Mouse (Mus musculus): ENCODE results near the gene Fam13a. TPM values are rescaled to one million over a fixed set of nuclear protein-coding genes. Genes with fewer than 3 reads are reported as not detected.

The Fam13a gene
- polyA plus RNA-seq, 1 experiment from 2014 or later = 8.0 TPM

DNA sequence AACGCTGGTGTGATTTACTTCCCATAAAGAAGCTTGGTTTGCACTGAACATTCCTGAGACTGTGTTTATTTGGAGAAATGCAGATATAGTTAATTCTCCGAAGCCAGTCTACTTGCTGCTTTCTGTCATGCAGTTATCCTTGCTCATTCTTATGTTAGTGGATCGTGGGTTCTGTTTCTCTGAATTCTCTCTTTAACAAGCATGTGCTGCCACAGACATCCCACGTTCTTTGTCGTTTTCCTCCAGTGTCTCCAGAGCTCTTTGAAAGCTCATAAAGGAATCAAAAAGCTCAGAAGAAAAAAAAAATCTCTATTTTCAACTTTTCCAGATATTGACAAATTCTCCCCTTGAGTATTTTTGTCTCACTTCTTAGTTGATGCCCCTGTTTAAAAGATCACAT is 110.4 kb downstream of the Fam13a start:
- 50% methylated on average over 5 of the region's 5 CpGs for WGBS
- DNase-seq (ENCODE audit: low spot score) (no peak), ATAC-seq (ENCODE audit: low FRiP score, low TSS enrichment) (no peak)
- H3K4me2 ChIP-seq (replicated peaks; ENCODE audit: low read depth) = no peak overlapping the region
- no peak overlapping the region for H3K27ac ChIP-seq (replicated peaks)
- no peak overlapping the region for H3K4me3 ChIP-seq (ENCODE audit: low read depth, low read length)
- no peak overlapping the region for H3K9ac ChIP-seq (ENCODE audit: low read length)
- no peaks in the 10 kb centered on the region for H3K9me3 ChIP-seq (ENCODE audit: control insufficient read depth, low read length)
- H3K36me3 ChIP-seq (ENCODE audit: control insufficient read depth, insufficient read depth, low read length) = no peaks in the 10 kb centered on the region
- TF ChIP-seq EP300 (optimal IDR thresholded peaks at IDR 0.05) (no peak), CTCF (IDR thresholded peaks at IDR 0.05; ENCODE audit: low read depth) (no peak)
- no peaks in the 10 kb centered on the region for H3K27me3 ChIP-seq (ENCODE audit: control insufficient read depth, insufficient read depth, low read length)
- H3K4me1 ChIP-seq (replicated peaks; ENCODE audit: control insufficient read depth, insufficient read depth) = no peaks in the 10 kb centered on the region

GRCm38 (mm10) chr6:58913551-58913950 is 110.8 kb downstream of the Fam13a start:
- no peaks in the 10 kb centered on the region for H3K9me3 ChIP-seq (ENCODE audit: control insufficient read depth, low read length)
- no peak overlapping the region for H3K4me2 ChIP-seq (replicated peaks; ENCODE audit: low read depth)
- TF ChIP-seq CTCF (IDR thresholded peaks at IDR 0.05; ENCODE audit: low read depth) = no peak
- TF ChIP-seq EP300 (optimal IDR thresholded peaks at IDR 0.05) = no peak
- DNase-seq (ENCODE audit: low spot score) (no peak), ATAC-seq (ENCODE audit: low FRiP score, low TSS enrichment) (no peak)
- no peaks in the 10 kb centered on the region for H3K27me3 ChIP-seq (ENCODE audit: control insufficient read depth, insufficient read depth, low read length)
- WGBS = 41% methylated on average over 3 of the region's 3 CpGs
- H3K27ac ChIP-seq (replicated peaks) = no peak overlapping the region
- H3K4me1 ChIP-seq (replicated peaks; ENCODE audit: control insufficient read depth, insufficient read depth) = no peaks in the 10 kb centered on the region
- no peaks in the 10 kb centered on the region for H3K36me3 ChIP-seq (ENCODE audit: control insufficient read depth, insufficient read depth, low read length)
- H3K4me3 ChIP-seq (ENCODE audit: low read depth, low read length) = no peak overlapping the region
- no peak overlapping the region for H3K9ac ChIP-seq (ENCODE audit: low read length)

DNA sequence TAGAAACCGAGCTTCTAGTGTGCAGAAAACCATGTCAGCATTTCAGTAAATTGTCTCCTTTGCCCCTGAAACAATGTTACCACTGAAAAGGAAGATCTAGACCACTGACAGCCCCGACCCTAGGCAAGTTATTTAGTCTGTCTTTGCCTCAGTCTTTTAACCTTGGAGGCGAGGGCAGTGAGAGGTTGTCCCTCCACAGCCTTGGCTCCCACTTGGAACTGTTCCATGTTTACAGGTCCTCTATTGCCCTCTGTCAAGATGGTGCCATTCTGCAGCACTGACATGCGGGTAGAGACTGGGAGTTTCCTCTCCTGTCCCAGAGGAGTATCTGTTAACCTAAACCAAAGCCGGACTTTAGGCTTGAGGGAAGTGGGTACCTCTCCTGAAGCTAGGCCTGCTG is 111.5 kb downstream of the Fam13a start:
- H3K4me3 ChIP-seq (ENCODE audit: low read depth, low read length) = no peak overlapping the region
- TF ChIP-seq EP300 (optimal IDR thresholded peaks at IDR 0.05) (no peak), CTCF (IDR thresholded peaks at IDR 0.05; ENCODE audit: low read depth) (no peak)
- WGBS = 76% methylated on average over 5 of the region's 5 CpGs
- no peaks in the 10 kb centered on the region for H3K4me1 ChIP-seq (replicated peaks; ENCODE audit: control insufficient read depth, insufficient read depth)
- H3K27ac ChIP-seq (replicated peaks) = no peak overlapping the region
- no peaks in the 10 kb centered on the region for H3K36me3 ChIP-seq (ENCODE audit: control insufficient read depth, insufficient read depth, low read length)
- ATAC-seq (ENCODE audit: low FRiP score, low TSS enrichment) (no peak), DNase-seq (ENCODE audit: low spot score) (no peak)
- H3K27me3 ChIP-seq (ENCODE audit: control insufficient read depth, insufficient read depth, low read length) = no peaks in the 10 kb centered on the region
- H3K9ac ChIP-seq (ENCODE audit: low read length) = no peak overlapping the region
- H3K4me2 ChIP-seq (replicated peaks; ENCODE audit: low read depth) = no peak overlapping the region
- H3K9me3 ChIP-seq (ENCODE audit: control insufficient read depth, low read length) = no peaks in the 10 kb centered on the region

GRCm38 (mm10) chr6:58907791-58908190 is 116.6 kb downstream of the Fam13a start:
- H3K9me3 ChIP-seq (ENCODE audit: control insufficient read depth, low read length) = no peaks in the 10 kb centered on the region
- no peaks in the 10 kb centered on the region for H3K4me1 ChIP-seq (replicated peaks; ENCODE audit: control insufficient read depth, insufficient read depth)
- H3K4me2 ChIP-seq (replicated peaks; ENCODE audit: low read depth) = no peak overlapping the region
- H3K9ac ChIP-seq (ENCODE audit: low read length) = no peak overlapping the region
- H3K27ac ChIP-seq (replicated peaks) = no peak overlapping the region
- WGBS = 71% methylated on average over 2 of the region's 2 CpGs
- H3K4me3 ChIP-seq (ENCODE audit: low read depth, low read length) = no peak overlapping the region
- DNase-seq (ENCODE audit: low spot score) (no peak), ATAC-seq (ENCODE audit: low FRiP score, low TSS enrichment) (no peak)
- TF ChIP-seq EP300 (optimal IDR thresholded peaks at IDR 0.05) (no peak), CTCF (IDR thresholded peaks at IDR 0.05; ENCODE audit: low read depth) (no peak)
- no peaks in the 10 kb centered on the region for H3K27me3 ChIP-seq (ENCODE audit: control insufficient read depth, insufficient read depth, low read length)
- no peaks in the 10 kb centered on the region for H3K36me3 ChIP-seq (ENCODE audit: control insufficient read depth, insufficient read depth, low read length)

DNA sequence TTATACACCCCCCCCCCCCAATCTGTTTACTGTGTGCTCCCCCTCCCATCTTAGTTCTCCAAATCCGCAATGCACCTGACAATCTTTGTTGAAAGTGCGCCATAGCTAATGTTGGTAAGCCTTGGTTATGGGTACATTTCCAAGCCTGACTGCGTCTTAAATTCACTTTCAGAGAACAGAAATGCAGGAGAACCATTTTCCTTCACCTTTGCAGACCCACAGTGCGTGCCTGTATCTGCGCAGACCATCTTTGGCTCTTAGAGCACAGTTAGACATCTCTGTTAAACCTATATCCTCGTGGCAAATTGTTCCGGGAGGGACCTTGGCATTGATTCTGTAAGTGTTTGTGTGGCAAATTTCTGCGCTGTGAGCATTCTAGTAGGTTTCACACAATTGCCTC is 117.0 kb downstream of the Fam13a start:
- no peak overlapping the region for H3K9ac ChIP-seq (ENCODE audit: low read length)
- no peaks in the 10 kb centered on the region for H3K27me3 ChIP-seq (ENCODE audit: control insufficient read depth, insufficient read depth, low read length)
- no peak overlapping the region; the same call in 1 of the 2 replicates for H3K4me3 ChIP-seq (ENCODE audit: low read depth, low read length)
- no peak overlapping the region for H3K27ac ChIP-seq (replicated peaks)
- no peak for ATAC-seq (ENCODE audit: low FRiP score, low TSS enrichment)
- TF ChIP-seq CTCF (IDR thresholded peaks at IDR 0.05; ENCODE audit: low read depth) = no peak
- no peak for TF ChIP-seq EP300 (optimal IDR thresholded peaks at IDR 0.05)
- 0 out of 2 replicates have a peak overlapping the region, but pooled peaks have one; percentile 56 for H3K4me2 ChIP-seq (replicated peaks; ENCODE audit: low read depth)
- no peaks in the 10 kb centered on the region for H3K4me1 ChIP-seq (replicated peaks; ENCODE audit: control insufficient read depth, insufficient read depth)
- no peak for DNase-seq (ENCODE audit: low spot score)
- H3K36me3 ChIP-seq (ENCODE audit: control insufficient read depth, insufficient read depth, low read length) = no peaks in the 10 kb centered on the region
- WGBS = 92% methylated on average over 8 of the region's 8 CpGs
- H3K9me3 ChIP-seq (ENCODE audit: control insufficient read depth, low read length) = no peaks in the 10 kb centered on the region

DNA sequence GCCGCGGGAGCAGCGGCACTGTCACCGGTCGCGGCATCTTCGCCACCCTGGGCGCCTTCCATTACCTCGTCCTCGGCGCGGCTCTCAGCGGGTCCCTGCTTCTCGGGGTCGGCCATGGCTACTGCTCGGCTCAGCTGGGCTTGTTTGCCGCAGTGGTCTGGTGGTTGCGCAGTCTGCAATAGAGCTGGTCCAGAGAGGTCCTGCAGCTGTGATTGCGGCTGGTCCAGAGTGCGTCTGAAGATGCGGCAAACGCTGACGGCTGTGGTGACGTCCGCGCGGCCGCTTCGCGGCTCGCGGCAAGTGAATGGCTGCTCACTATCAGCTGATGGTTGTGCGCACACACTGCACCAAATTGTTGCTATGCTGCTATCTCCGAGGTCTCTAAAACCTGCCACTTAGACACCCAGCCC is 117.5 kb downstream of the Fam13a start, which contains the start of gene Nap1l5:
Nap1l5 (minus strand) TSS at position 225 of the 410 bp plus-strand sequence.
- Histone ChIP-seq H3K4me1 (replicated peaks; ENCODE audit: control insufficient read depth, insufficient read depth) (no peaks in the 10 kb centered on the region), H3K4me2 (replicated peaks; ENCODE audit: low read depth) (peak within 1 kb of the TSS; percentile 56), H3K9me3 (ENCODE audit: control insufficient read depth, low read length) (no peaks in the 10 kb centered on the region), H3K9ac (ENCODE audit: low read length) (0 out of 2 replicates have a peak within 1 kb of the TSS, but pooled peaks have one; percentile 19), H3K27me3 (ENCODE audit: control insufficient read depth, insufficient read depth, low read length) (no peaks in the 10 kb centered on the region), H3K36me3 (ENCODE audit: control insufficient read depth, insufficient read depth, low read length) (no peaks in the 10 kb centered on the region), H3K27ac (replicated peaks) (no peak within 1 kb of the TSS), H3K4me3 (ENCODE audit: low read depth, low read length) (peak within 1 kb of the TSS; percentile 39)
- ATAC-seq (ENCODE audit: low FRiP score, low TSS enrichment) = peak; percentile 72
- no peak for TF ChIP-seq EP300 (optimal IDR thresholded peaks at IDR 0.05)
- no peak for TF ChIP-seq CTCF (IDR thresholded peaks at IDR 0.05; ENCODE audit: low read depth)
- DNase-seq (ENCODE audit: low spot score) = no peak
- WGBS = 57% methylated on average over 34 of the region's 34 CpGs

All from stomach, postnatal 0 days (tissue).